Mouse (Mus musculus) liver, postnatal 0 days (tissue): ENCODE measurements around the gene Tex2. TPM values are rescaled to one million over a fixed set of nuclear protein-coding genes. Genes with fewer than 3 reads are reported as not detected.
"Not testable (repeated sequence)": the region's sequence is repeated elsewhere in the genome, so short reads cannot be mapped to it uniquely, and the experiment has no call there.

ENCODE experiments used
- ATAC-seq: fragments of 200-750 bp; cut with Nextera tagmentation; 2 replicates; pipeline ENCODE4 v1.8.0; 2017; ENCODE audit warnings: mild to moderate bottlenecking, moderate library complexity
- DNase-seq: peaks from one replicate; pipeline ENCODE4 v3.0.0-alpha.2; 2016
- H3K27ac ChIP-seq: fragments of 300-500 bp; sonication (generic); 2 replicates; pipeline ENCODE4 v1.5.1; 2014; ENCODE audit warnings: antibody characterized with exemption, moderate library complexity, mild to moderate bottlenecking, low read depth
- H3K27me3 ChIP-seq: fragments of 300-500 bp; sonication (generic); 2 replicates; pipeline ENCODE4 v1.6.1; 2014; ENCODE audit warnings: low read length, control low read depth, mixed read lengths; ENCODE audit not compliant: insufficient read depth
- H3K36me3 ChIP-seq: fragments of 300-500 bp; sonication (generic); replicated peaks from 2 replicates; pipeline ENCODE4 v1.6.1; 2014; ENCODE audit warnings: mild to moderate bottlenecking, control low read depth, low read length, moderate library complexity, mixed read lengths; ENCODE audit not compliant: insufficient read depth
- H3K4me1 ChIP-seq: fragments of 300-500 bp; sonication (generic); 2 replicates; pipeline ENCODE4 v1.6.1; 2014; ENCODE audit warnings: antibody characterized with exemption, mild to moderate bottlenecking, control low read depth; ENCODE audit not compliant: insufficient read depth
- H3K4me2 ChIP-seq: fragments of 300-500 bp; sonication (generic); 2 replicates; pipeline ENCODE4 v1.6.1; 2014; ENCODE audit warnings: low read depth, mild to moderate bottlenecking, low read length, moderate library complexity, mixed read lengths
- H3K4me3 ChIP-seq: fragments of 300-500 bp; sonication (generic); 2 replicates; pipeline ENCODE4 v1.5.1; 2014; ENCODE audit warnings: low read depth, low read length
- H3K9ac ChIP-seq: fragments of 300-500 bp; sonication (generic); replicated peaks from 2 replicates; pipeline ENCODE4 v1.6.1; 2014; ENCODE audit warnings: mild to moderate bottlenecking, moderate library complexity
- H3K9me3 ChIP-seq: fragments of 300-500 bp; sonication (generic); 2 replicates; pipeline ENCODE4 v1.6.1; 2016; ENCODE audit warnings: mild to moderate bottlenecking, control low read depth, low read length, mixed read lengths
- CTCF ChIP-seq: sonication (generic); IDR thresholded peaks from 2 replicates; pipeline ENCODE4 v1.5.1; 2016; ENCODE audit warnings: antibody characterized with exemption, low read depth
- EP300 ChIP-seq: IDR thresholded peaks from 2 replicates; pipeline ENCODE4 v1.6.1; 2016; ENCODE audit warnings: antibody characterized with exemption, low read depth, mild to moderate bottlenecking
- WGBS: fragments of 180-500 bp; shearing (Covaris S2); extraction: QIAGEN DNeasy Blood & Tissue Kit; methylation state at CpG from one replicate; pipeline ENCODE4 v1.1.7; 2014; ENCODE audit not compliant: insufficient replicate concordance; 5-methylcytosine and 5-hydroxymethylcytosine counted together
- polyA plus RNA-seq: library from polyadenylated mRNA; unstranded; fragments of >200 nt; fragmentation: Nextera tagmentation; extraction: Ambion mirVana; gene quantifications from 2 replicates; pipeline ENCODE4 v1.2.1, GENCODE M21; 2015

Tex2 gene
- polyA plus RNA-seq, 1 experiment from 2014 or later = 11.3 TPM

DNA sequence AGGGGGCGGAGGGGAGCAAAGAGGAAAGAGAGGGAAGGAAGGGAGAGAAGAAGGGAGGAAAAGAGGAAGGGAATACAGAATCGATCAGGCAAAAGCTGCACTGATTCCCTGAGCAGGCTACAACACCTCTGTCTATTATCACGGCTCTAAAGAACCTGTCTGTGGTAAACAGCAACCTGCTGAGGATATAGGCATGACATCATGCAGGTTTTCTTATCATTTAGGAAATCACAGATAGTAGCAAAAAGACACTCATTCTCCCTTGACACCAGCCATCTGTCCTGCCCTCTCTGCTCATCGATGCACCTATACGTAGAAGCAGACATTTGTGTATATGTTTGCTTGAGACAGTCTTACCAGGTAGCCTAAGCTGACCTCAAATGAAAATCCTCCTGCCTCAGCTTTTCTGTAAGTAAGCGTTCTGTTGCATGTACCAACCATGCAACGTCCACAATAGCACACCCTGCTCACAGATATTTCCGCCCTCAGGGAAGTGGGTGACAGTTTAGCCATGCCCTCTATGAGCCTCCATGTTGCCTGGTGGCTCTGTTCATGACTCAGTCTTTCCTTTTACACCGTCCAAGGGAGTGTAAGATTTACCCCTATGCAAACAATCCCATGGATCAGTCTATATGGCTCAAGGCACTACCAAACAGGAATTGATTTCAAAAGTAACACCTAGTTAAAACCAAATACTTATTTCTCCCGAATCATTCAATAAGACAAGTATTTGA lies 25.3 kb downstream of the Tex2 start:
- WGBS = 65% methylated on average over 10 of the region's 10 CpGs

DNA sequence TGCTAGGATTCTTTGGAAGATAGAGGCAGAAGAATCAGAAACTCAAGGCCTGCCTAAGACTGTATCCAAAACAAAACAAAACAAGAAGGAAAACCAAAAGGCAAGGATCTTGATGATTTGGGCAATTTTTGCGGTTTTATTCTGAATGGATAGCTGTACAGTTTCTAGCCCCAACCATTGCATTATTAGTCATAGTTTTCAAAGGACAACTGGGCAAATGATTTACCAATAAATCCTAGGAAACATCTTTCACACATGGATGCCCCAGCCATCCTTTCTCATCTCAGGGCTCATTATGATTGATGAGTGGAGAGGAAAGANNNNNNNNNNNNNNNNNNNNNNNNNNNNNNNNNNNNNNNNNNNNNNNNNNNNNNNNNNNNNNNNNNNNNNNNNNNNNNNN lies 29.4 kb downstream of the Tex2 start:
- H3K27ac ChIP-seq = peak overlapping the region; percentile 64

More for the DNA sequence above, 25.3 kb downstream of the Tex2 start:
- Histone ChIP-seq H3K4me3 (no peak overlapping the region), H3K36me3 (peaks cover 3% of the 10 kb centered on the region), H3K9ac (no peak overlapping the region), H3K27me3 (no peaks in the 10 kb centered on the region), H3K9me3 (no peaks in the 10 kb centered on the region), H3K4me1 (peaks cover 25% of the 10 kb centered on the region), H3K27ac (0 out of 2 replicates have a peak overlapping the region, but pooled peaks have one; percentile 35), H3K4me2 (no peak overlapping the region)
- DNase-seq = no peak
- no peak for ATAC-seq
- TF ChIP-seq CTCF = no peak
- TF ChIP-seq EP300 = no peak

DNA sequence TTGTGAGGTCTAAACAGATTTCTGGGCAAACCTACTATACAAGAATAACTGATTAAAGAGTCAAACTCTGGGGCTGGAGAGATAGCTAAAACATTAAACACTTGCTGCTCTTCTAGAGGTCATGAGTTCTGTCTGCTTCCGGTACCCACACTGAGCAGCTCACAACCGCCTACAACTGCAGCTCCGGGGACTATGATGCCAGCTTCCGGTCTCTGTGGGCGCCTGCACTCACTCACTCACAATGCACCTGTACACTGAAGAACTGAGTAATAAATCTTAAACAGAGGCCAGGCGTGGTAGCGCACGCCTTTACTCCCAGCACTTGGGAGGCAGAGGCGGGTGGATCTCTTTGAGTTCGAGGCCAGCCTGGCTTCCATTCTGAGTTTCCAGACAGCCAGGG lies 31.9 kb downstream of the Tex2 start:
- 81% methylated on average over 10 of the region's 10 CpGs for WGBS
- peak overlapping the region; percentile 36 for H3K4me3 ChIP-seq
- TF ChIP-seq EP300 (no peak), CTCF (no peak)
- H3K36me3 ChIP-seq = 0 out of 2 replicates have a peak, but pooled peaks cover 3% of the 10 kb centered on the region
- no peak for DNase-seq
- no peak for ATAC-seq
- peak overlapping the region; percentile 62 for H3K9ac ChIP-seq
- peak overlapping the region; percentile 97 for H3K27ac ChIP-seq
- peaks cover 23% of the 10 kb centered on the region for H3K4me1 ChIP-seq
- H3K4me2 ChIP-seq = peak overlapping the region; percentile 57
- no peaks in the 10 kb centered on the region for H3K9me3 ChIP-seq
- H3K27me3 ChIP-seq = no peaks in the 10 kb centered on the region

More for the DNA sequence above, 29.4 kb downstream of the Tex2 start:
- H3K36me3 ChIP-seq = 0 out of 2 replicates have a peak, but pooled peaks cover under 1% of the 10 kb centered on the region
- no peak overlapping the region for H3K9ac ChIP-seq
- ATAC-seq (no peak), DNase-seq (no peak)
- H3K9me3 ChIP-seq = no peaks in the 10 kb centered on the region
- no peaks in the 10 kb centered on the region for H3K27me3 ChIP-seq
- H3K4me2 ChIP-seq = no peak overlapping the region
- H3K4me1 ChIP-seq = peaks cover 34% of the 10 kb centered on the region
- WGBS = 94% methylated on average over 1 of the region's 1 CpGs
- no peak for TF ChIP-seq CTCF
- TF ChIP-seq EP300 = no peak
- H3K4me3 ChIP-seq = no peak overlapping the region

DNA sequence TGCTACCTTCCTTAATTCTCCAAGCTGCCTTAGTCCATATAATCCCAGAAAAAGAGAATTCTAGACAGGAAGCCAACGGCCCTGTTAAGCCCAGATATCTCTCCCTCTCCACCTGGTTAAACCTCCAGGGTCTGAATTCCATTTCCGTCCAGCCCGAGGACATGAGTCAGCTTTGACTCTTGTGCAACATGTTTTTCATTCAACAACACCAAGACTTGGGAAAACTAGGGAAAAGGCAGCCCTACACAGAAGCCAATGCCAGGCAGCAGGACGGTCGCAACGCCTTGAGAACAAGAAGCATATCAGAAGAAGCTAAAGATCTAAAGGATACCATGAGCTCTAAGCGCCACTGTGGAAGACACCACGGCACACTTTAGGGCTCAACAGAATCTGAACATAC lies 32.8 kb downstream of the Tex2 start:
- peak overlapping the region; percentile 57 for H3K4me2 ChIP-seq

DNA sequence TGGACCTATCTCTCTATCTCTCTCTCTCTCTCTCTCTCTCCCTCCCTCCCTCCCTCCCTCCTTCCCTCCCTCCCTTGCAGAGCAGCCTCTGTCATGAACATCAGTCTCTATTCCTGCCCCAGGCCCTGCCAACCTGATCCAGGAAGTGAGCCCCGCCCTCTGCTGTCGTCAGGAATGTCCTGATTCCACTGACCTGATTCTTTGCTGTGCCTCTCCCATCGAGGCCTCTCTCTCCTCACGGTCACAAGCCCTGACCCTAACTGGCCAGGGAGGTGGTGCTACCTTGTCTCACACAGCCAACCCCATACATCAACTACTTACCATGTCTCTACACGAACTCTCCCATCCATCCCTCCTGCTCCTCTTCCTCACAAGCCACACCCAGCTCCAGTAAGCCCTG lies 33.3 kb downstream of the Tex2 start:
- Histone ChIP-seq H3K4me1 (peaks cover 23% of the 10 kb centered on the region), H3K27me3 (no peaks in the 10 kb centered on the region), H3K4me2 (no peak overlapping the region; the same call in 1 of the 2 replicates), H3K9ac (no peak overlapping the region; the same call in 1 of the 2 replicates), H3K36me3 (0 out of 2 replicates have a peak, but pooled peaks cover 5% of the 10 kb centered on the region), H3K4me3 (no peak overlapping the region), H3K9me3 (no peaks in the 10 kb centered on the region), H3K27ac (peak overlapping the region; percentile 97)
- WGBS = 48% methylated on average over 5 of the region's 5 CpGs
- DNase-seq = peak; percentile 77
- peak; percentile 87 for ATAC-seq
- TF ChIP-seq CTCF = no peak
- TF ChIP-seq EP300 = no peak; the same call in 1 of the 2 replicates

More for the DNA sequence above, 32.8 kb downstream of the Tex2 start:
- Histone ChIP-seq H3K4me3 (peak overlapping the region; percentile 36), H3K27me3 (no peaks in the 10 kb centered on the region), H3K4me1 (peaks cover 23% of the 10 kb centered on the region), H3K36me3 (0 out of 2 replicates have a peak, but pooled peaks cover 5% of the 10 kb centered on the region), H3K9me3 (no peaks in the 10 kb centered on the region), H3K27ac (peak overlapping the region; percentile 97), H3K9ac (peak overlapping the region; percentile 62)
- WGBS = 56% methylated on average over 8 of the region's 8 CpGs
- no peak for TF ChIP-seq CTCF
- peak; percentile 78 for TF ChIP-seq EP300
- DNase-seq = peak; percentile 53
- peak; percentile 81 for ATAC-seq

DNA sequence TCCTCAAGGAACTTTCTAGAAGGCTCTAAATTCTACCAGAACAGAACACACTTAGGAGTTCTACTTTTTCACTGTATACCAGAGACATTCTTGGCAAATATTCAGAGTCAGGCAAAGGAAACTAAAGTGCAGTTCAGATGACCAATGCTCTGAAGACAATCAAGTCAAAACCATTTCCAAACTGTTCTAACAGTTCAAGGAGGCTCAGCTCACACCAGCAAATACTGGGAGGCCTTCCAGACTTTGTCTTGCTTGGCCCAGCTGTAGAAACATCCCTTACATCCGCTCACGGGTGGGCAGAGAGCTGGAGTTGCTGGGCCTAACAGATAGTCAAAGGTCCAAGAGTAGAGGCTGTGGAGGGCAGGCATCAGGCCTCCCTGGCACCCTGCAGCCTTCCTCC lies 34.1 kb downstream of the Tex2 start:
- WGBS = 69% methylated on average over 2 of the region's 2 CpGs
- ATAC-seq = no peak
- TF ChIP-seq CTCF (no peak), EP300 (no peak)
- Histone ChIP-seq H3K27me3 (no peaks in the 10 kb centered on the region), H3K27ac (peak overlapping the region; percentile 97), H3K4me2 (no peak overlapping the region), H3K36me3 (0 out of 2 replicates have a peak, but pooled peaks cover 5% of the 10 kb centered on the region), H3K4me1 (peaks cover 21% of the 10 kb centered on the region), H3K9me3 (no peaks in the 10 kb centered on the region), H3K4me3 (no peak overlapping the region), H3K9ac (0 out of 2 replicates have a peak overlapping the region, but pooled peaks have one; percentile 30)
- DNase-seq = no peak

DNA sequence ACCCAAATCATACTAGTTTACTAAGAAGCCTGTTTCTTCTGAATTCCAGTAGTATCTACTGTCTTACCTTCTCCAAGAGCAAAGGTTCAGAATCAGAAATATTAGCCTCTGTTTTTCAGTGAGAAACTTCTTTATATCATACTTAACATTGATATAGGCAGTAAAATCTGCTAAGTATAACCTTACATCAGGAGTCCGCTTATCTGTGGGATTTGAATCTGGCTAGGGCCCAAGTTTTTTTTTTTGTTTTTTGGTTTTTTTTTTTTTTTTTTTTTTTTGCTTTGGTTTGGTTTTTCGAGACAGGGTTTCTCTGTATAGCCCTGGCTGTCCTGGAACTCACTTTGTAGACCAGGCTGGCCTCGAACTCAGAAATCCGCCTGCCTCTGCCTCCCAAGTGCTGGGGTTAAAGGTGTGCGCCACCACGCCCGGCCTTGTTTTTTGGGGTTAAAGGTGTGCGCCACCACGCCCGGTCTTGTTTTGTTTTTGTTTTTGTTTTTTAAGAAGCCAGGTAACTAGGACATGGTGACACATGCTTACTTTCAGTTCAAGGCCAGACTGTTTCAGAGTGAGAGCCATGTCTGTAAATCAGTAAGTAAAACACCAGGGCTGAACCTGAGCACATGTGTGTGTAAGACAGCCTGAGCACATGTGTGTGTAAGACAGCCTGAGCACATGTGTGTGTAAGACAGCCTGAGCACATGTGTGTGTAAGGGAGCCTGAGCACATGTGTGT lies 35.4 kb downstream of the Tex2 start:
- not testable (repeated sequence) for H3K9me3 ChIP-seq, H3K9ac ChIP-seq, H3K4me2 ChIP-seq, DNase-seq, H3K36me3 ChIP-seq, H3K27me3 ChIP-seq, H3K4me3 ChIP-seq, ATAC-seq
- H3K4me1 ChIP-seq = peaks cover 24% of the 10 kb centered on the region
- WGBS = 82% methylated on average over 10 of the region's 10 CpGs
- peak overlapping the region; percentile 97; the same call in 1 of the 2 replicates for H3K27ac ChIP-seq
